Mouse (Mus musculus) right cerebral cortex, postnatal 14 days (tissue): ENCODE measurements around the gene Fam170b.
A peak's percentile ranks its signal among the peaks of the same experiment; 100 is the strongest.

Source experiments
- DNase-seq: peaks from one replicate; pipeline ENCODE4 v3.0.0; 2022

The Fam170b gene

DNA sequence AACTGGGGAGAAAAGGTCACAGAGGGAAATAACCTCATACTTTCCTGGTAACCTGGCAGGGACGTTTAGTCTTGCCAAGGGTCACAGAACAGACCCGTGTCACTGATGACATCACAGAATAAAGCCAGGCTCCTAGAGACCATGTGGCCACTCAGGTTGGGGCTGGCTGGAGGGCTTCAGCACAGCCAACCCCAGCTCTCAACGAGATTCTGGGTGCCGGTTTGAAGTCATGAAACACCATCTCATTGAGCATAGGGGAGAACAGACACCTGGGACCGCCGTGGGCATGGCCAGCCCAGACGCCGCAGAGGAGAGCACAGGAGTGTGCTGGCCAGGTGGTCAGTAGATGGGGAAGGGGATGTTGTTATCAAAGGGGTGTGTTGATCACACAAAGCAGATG, at the start of gene Fam170b:
Gene Fam170b (plus strand): TSS at position 116 of the 400 bp plus-strand sequence.
- no peak for DNase-seq

DNA sequence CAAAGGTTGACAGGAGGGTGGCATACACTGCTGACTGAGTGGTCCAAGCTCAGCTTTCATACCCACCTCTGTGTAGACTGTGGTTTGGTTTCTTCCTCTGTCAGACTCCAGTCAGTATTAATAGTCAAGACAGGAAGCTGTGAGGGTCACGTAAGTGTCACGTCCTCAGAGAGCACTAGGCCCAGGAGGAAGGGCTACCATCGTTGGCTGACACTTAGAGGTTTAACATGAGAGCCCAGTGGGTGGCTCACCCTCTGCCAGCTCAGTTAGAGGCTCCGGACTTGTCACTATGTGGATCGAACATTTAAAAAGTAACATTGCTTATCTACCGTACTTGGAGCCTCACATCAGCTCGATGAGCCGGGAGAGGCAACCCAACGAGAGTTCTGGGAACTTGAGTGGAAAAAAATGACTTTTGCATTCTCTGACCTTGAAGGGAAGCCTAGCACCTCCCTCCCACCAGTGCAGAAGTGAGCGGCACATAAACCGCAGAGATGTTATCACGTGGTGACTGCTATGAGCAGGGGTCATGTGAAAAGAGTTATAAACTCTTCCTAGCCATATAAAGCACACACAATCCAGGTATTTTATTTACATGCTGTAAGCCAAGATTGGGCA, 49.5 kb upstream of the Fam170b start:
- DNase-seq: no peak

DNA sequence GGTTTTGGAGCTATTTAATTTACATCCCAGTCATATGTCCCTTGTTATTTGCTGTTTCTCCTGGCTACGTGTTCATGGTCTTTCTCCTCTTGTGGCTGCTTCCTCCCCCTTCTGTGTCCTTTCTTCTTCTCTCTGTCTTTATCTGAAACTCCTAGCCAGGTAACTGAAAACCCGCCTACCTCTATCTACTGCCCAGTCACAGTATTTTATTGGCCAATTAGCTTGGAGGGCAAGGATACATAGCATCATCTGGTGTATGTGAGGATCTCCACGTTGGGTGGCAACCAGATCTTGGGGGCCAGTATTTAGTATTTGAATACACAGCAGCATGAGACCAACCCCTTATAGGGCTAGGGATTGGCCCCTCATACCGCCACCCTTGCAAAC, 49.0 kb upstream of the Fam170b start:
- no peak for DNase-seq

DNA sequence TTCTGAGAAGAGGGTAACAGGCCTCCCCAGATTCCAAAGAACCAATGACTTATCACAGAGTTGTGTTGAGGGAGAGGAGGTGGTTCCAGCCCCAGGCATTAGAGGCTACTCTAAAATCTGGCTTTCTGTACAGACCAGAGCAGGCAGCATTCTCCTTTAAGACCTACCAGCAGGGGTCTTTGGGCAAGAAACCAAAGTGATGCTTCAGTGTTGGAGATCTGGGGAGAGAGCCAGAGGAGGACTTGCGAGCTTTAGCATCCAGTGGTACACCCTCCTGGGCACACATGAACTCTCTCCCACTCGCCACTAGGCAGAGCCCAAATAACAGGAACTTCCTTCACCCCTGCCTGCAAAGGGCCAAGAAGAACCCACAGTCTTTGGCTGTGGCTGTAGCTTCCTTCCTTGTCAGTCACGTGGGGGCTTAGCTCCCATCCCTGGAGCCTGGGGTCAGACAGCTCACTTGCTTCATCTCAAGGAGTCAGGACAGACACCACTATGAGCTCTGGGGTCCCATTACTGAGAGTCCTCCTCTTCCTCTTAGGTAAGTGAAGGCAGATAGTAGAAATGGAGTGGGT, 48.1 kb upstream of the Fam170b start, which contains the start of gene Tmem273:
Gene Tmem273 (plus strand): TSS at position 408 of the 575 bp plus-strand sequence.
- DNase-seq: no peak

DNA sequence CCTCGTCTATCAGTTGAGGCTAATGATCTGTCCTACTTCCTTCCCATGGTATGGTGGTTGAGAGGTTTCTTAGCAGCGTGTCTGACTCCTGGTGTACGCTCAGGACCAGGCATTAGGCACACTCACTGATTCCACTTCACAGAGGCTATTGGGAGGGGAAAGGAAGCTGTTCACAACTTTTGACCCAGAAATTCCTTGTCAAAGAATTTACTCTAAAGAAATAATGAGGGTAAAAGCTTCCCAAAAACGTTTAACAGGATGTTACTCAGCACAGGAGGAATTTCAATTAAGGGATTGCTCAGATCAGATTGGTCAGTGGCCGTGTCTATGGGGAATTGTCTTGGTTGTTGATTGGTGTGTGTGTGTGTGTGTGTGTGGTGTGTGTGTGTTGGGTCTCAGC, 46.1 kb upstream of the Fam170b start:
- DNase-seq: no peak

DNA sequence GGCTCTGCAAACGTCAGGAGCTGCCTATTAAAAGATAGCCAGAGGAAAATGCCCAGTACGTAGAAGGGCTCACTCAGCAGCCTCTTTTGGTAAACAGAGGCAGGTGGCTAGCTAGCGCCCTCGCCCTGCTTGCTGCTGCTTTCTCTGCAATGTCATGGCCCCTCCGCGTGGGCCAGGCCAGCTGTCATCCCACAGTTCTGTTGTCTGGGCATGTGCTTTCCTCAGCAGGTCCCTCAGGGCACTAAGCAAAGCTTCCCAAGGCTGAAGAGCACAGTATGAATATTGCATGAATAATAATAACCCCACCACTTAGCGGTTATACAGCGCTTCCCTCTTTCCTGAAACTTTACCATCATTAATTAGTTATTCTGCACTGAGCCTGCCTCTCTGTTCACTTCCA, 37.4 kb upstream of the Fam170b start:
- no peak for DNase-seq

DNA sequence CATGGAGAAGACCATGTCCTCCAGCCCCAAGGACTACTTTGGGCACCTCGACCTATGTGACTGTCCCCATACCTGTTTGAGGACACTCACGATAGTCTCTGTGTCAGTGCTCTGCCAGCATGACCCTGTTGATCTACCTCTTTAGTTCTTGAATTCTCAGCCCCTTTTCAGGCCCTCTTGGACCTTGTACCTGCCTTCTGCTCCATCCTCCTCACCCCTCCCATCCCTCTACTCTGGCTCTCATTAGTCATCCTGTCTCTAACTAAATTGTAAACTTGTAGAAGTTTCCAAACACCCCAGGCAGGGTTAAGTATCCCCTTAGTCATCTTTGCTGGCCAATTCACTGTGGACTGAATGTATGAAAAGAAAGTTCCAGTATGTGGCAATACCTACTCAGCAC, 36.0 kb upstream of the Fam170b start:
- no peak for DNase-seq

DNA sequence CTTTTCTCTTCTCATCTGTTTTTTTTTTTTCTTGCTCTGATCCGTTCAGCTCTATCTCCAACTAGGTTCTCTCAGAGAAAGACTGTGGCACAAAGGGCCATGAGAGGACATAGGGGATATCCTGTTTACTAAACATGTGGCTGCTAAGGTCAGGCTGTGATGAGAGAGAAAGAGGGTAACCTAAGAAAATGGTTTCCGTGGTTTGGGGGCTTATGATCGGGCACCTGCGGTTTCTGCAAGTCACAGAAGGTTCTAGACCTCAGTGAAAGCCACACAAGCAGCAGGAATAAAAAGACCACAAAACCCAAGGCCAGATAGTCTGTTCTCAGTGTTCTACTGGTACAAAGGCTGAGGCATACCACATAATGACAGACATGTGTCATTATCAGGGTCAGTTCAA, 35.4 kb upstream of the Fam170b start:
- no peak for DNase-seq

DNA sequence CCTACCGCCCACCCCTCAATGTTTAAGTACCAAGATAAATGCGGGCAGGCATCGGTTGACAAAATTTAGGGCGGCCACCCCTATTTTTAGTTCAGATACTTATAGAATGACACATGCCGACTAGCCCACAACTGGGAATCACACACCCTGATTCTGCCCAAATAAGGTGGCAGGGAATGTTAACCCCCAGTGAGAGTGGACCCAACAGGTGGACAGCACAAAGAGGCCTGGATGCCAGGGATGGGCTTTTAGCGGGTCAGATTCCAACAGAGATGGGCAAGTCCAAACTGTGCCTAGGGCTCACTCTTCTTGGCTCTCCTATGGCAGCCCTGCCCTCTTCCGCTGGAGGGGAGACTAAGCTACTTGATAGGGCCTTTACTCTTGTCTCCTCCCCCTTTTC, 33.7 kb upstream of the Fam170b start:
- no peak for DNase-seq

DNA sequence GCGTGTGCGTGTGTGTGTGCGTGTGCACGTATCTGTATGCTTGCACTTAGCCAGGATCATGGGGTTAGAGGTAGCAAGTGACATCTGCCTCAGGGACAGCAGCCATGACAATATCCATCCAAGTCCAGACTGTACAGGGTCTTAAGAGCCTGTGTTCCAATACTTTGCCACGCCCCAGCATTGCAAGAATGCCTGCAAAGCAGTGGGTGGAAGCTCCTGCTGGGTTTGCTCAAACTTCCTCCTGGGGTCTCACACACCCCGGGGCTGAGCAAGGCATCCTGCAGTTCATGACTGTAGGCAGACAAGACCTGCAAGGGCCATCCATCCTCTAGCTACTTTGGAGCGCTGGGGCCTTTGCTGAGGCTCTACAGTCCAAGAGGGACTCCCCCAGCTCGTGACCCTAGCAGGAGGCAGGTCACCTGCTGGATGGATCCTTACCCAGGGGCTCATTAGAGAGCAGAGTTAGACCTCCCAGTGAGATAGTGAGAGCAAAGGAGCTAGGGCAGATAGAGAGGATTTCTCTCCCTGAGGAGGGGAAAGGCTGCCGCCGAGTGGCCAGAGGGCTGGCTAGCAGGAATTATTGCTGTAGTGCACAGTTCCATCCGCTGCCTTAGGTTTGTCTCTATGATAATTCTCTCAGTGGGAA, 32.6 kb upstream of the Fam170b start:
- peak; percentile 38 for DNase-seq

DNA sequence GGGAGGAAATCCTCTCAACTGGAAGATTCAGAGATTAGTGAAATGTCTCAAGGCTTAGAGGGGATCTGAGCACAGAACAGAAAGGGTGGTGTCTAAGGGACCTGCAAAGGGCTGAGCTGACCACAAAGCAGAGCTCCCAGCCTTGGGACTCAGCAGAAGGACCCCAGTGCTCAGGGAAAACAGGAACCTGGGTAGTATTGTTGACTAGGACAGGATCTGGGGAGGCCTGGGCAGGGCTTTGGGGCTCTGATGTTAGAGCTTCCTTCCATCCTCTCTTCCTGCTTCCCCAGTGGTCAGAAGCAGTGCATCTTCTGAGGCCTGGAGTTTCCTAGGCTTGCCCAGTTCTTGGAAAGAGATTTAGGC, 32.1 kb upstream of the Fam170b start:
- DNase-seq: no peak

DNA sequence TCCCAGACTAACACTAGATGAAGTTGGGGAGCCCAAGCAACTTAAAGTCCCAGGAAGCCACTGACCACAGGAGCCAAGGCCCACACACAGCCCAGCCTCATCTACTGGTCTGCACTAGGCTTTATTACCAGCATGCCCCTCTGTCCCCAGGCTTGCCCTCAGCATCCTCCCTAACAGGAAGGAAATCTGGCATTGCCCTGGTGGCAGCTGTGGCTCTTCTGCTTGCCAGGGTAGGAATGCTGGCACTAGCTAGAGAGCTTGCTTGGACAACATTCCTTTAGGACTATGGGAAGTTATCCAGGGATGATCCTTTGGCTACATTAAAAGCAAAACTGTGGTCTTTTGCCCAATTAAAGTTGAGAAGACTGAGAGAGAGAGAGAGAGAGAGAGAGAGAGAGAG, 23.7 kb upstream of the Fam170b start:
- DNase-seq: no peak

DNA sequence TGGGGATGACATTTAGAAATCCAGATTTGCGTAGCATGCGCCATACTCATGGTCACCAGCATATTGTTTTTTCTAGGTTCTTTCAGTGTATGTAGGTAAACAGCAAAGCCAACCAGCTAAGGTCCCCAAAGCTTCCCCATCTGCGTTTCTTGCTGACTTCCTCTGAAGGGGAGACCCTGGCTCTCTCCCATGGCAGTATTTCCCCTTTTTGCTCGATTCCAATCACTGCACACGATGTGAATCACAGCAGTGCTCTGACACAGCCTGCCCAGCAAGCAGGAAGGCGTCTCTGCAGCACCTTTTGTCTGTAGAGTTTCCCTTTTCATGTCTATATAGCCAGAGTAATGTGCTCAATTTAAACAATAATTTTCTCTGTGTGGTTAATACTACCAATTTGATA, 21.3 kb upstream of the Fam170b start:
- no peak for DNase-seq

DNA sequence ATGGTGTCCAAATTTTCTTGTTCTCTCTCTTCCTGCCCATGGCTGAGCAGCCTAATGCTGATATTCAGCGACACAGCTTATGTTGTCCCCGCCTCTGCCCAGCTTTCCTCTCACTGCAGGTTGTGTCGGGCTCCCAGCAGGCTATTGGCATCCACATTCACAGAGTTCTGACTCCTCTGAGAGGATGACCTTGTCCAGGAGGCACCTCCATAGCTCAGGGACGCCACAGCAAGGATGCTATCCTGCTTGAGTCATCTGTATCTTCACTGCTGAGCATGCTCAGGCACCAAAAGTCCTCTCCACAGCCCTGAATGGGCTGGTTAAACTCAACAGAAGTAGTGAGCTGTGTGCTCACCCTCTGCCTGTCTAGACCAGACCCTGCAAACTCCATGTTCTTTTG, 18.8 kb upstream of the Fam170b start:
- no peak for DNase-seq

DNA sequence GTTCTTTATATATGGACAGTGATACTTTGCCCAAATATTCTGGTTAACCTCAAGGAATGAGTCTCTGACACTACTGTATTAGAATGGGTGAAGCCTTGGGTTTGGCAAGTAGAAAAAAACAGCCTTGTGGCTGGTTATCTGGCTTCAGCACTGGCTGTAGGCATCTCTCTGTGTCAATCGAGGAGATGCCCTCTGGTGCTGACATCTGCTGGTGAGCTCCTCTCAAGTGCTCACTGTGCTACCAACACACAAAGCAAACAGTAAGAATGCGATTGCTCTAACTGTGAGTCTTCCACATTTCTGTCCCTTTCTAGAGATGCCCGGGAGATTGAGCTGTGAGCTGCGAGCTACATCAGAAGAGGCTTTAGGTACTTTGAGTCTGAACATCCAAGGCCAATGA, 17.2 kb upstream of the Fam170b start:
- DNase-seq: no peak

DNA sequence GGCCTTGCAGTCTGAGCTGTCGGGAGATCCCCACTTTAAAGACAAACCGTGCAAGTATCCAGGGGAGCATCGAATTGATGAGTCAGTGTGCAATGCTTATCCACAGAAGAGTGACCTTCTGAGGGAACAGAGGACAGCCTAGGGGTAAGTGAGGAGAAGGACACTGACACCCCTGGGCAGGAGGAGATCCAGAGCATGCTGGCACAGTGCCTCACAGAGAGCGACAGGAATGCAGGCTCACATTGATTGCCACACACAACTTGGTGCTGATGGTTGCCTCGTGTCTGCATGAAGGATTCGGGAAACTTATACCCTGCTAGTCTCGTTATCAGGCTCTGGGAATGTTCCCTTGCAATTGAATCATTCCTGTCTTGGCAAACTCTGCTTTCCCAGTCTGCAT, 16.5 kb upstream of the Fam170b start:
- DNase-seq: no peak

DNA sequence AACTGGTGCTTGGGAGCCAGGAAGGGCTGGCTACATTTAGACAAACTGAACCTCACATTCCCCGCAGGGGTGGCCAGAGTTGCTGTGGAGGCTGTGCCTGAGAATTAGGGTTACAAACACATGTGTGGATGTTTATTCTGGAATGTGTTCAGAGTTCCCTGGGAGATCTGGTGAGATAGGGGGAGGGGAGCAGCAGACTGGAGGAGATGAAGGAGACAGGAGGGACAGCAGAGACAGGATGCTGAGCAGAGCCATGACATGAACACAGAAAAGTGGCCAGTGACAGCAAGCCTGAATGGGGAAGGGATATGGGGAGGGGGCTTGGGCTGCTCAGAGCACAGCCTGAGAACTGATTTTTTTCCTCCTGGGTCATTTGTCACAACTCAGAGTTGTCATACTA, 14.5 kb upstream of the Fam170b start:
- DNase-seq: no peak

DNA sequence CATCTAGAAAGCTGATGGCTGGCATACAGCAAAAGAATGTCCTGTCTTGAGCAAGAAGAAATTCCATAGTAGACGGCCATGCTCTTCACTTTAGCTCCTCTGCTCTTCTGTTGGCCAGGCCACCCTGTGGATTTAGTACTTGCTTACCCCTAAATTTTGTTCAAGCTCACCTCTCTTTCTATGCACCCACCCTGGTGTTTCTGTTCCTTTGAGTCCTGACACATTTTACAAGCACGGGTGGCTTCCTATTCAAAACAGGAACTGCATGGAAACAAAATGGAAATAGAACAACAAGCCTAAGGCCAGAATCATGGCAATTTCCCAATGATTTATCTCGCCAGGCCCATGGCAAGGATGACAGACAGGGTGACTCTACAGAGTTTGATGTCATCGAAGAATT, 10.9 kb upstream of the Fam170b start:
- DNase-seq: no peak

DNA sequence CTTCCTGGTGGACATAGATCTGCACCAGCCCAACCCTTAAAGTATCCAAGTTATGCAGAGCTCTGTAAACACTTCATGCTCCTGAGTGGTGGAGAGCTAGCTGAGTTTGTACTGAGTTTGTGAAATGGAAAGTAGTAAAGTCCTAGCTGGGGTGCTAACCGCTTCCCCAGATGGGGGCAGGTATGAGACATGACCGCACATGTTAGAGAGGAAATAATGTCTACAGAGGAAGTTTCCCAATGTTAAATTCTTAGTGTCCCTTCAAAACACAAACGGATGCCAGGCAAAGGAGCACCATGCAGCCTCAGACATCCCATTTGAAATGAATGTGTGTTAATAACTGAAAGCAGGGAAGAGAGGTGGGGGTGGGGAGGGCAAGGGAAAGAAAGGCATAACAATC, 9.9 kb upstream of the Fam170b start:
- DNase-seq: no peak

DNA sequence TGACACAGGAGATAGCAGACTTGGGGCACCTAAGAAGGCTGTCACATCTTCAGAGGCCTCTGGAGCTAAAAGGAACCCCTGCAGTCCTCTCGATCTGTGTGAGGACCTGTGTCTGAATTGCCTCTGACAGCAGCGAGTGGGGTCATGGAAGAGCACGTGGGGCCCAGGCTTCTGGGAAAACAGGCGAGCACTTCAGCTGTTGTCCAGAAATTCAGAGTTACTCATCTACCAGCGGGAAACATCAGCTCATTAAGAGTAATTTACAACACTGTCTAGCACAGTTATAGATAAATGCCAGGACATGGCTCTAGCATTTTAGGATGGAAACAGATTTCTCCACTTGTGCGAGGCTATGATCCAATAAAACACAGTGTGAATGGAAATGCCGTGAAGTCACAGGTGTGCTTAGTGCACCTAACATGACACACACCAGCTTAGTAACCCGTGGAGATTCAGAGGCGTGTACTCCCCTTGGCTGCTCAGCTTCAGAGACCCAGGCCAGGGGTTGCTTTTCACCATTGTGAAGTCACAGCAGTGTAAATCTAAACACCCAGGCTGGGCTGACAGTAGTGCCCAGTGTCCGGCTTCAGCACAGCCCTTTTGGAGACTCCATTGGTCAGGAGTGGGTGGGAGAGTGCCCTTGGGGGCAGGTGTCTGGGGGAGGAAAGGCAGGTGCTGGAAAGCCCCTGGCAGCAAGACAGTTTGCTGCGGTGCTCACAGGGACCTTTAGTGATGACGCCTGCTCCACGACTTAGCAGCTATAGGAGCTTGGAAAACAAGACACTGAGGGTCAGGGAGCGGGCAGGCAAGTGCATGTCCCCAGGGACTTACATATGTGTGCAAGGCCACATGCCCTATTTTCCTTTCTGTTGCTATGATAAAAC, 9.3 kb upstream of the Fam170b start:
- DNase-seq: no peak

DNA sequence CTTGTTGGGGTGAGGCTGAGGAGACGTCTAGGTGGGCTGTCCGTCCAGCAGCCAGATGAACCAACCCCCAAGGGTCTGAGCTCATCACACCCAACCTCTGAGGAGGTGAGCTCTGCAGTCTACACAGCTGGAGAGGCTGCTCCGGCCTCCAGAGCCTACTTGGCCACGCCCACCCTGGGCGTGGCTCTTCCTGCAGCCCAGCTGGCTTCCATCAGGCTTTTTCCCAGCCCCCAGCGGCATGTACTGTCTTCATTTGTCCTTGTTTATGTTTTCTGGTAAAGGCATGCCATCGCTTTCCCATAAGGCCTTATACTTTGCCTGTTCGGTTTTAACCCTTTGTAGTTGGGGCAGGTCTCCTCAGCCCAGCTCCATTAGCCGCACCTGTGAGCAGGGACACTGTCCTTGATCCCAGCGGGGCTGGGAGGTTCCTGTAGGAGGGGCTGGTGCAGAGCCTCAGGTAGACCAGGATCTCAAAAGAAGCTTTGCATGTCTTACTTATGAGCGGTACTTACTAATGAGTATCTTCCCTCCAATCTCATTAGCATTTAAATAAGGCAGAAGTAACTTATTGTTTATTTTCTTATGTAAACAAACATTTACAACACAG, 8.2 kb upstream of the Fam170b start:
- no peak for DNase-seq

DNA sequence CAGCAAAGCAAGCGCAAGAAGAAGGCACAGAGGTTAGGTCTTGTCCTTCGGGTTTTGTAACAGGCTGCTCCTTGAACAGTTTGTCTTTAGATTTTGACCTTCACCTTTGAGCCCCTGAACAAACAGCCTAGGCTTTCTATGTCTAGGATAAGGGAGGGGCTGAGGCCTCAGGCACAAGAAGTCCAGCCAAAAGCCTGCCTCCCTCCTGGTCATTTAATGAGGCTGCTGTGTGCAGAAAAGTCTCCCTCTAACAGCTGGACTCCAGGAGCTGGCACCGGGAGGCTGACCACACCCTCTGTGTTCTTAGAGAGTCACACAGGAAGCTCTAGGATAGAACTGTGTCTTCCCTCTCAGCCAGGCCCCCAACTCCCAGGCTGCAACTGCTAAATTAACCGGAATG, 6.6 kb upstream of the Fam170b start:
- no peak for DNase-seq

DNA sequence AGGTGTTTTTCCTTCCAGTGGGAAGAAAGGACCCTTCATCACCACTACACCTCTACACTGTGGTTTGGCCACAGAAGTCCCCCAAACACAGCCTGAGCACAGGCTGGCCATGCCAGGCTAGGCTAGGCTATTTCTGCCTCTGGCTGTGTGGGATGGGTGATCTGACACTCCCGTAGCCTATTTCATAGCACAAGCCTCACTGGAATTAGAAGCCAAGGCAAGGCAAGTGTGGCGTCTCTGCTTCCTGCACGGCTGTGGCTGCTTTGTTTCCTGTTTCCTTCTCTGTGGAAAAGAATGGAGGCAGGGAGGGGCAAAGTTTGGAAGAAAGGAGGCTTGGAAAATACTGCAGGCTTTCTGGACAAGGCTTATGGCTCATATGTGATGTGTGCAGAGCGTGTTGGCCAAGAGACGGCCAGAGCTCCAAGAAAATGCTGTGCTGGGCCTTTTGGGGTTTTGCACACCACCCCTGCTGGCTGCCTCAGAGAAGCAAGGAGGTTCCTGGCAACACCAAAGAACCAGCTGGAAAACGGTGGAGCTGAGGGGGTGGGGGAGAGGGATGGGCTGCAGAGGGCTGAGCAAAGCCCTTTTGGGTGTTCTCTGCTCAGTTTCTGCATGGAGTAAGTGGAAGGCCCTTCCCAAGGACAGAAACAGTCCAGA, 5.6 kb upstream of the Fam170b start:
- peak; percentile 16 for DNase-seq
